Comparison of ENCODE assay signal across 8 mouse cellular contexts in the genomic region with DNA sequence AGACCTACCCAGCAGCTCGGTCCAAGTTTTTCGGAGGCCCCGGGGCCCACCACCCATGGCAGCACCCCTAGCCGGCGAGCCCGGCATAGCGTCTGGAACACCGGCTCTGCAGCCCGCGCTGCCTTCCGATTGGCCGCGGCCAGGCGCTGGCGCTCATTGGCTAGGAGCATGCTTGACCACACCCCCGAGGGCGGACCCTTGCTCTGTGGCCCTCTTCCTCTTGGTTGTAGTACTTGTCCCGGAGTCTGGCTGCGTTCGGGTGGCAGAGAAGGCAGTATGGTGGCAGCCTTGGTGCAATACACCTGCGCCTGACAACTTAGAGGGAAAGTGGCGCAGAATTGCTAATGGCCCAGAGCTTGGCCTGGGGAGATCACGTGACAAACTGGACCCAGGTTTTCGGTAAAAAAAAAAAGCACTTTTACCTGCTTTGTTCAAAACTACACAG. TPM values are rescaled to one million over a fixed set of nuclear protein-coding genes. Genes with fewer than 3 reads are reported as not detected.
DNase-seq lines count a peak whose midpoint lies in the region; ATAC-seq and TF ChIP-seq lines count a peak whose summit lies in the region.

Gene Fanca (minus strand): TSS at position 110 of the 445 bp plus-strand sequence.

- TF ChIP-seq POLR2A in cortical plate, adult 2 months (IDR thresholded peaks at IDR 0.05; ENCODE audit: extremely low read depth, insufficient read depth, low read length): peak; percentile 63; the same call in 1 of the 2 replicates

- TF ChIP-seq CTCF in cortical plate, adult 2 months (IDR thresholded peaks at IDR 0.05; ENCODE audit: extremely low read depth, insufficient read depth, low read length): no peak

- H3K36me3 ChIP-seq in megakaryocyte, embryonic 14.5 days (replicated peaks; ENCODE audit: low read length): peaks cover 7% of the 10 kb centered on the region

- H3K4me1 ChIP-seq in cortical plate, adult 2 months (ENCODE audit: control insufficient read depth, insufficient read depth, low read length): no peaks in the 10 kb centered on the region
- H3K4me1 ChIP-seq in megakaryocyte, embryonic 14.5 days: peaks cover 24% of the 10 kb centered on the region

- peak; percentile 100 for ATAC-seq in activated CD4-positive, CD25-positive, alpha-beta regulatory T cell, adult 4 months

- DNase-seq in gastrocnemius, adult 8-10 months (ENCODE audit: low spot score in 2 of 2): peak; percentile 79 to 85
- DNase-seq in hindlimb bud, embryonic 11.5 days (ENCODE audit: extremely low spot score, low read depth, low spot score): peak; percentile 63
- peak; percentile 67 to 87 for DNase-seq in left cerebral cortex, adult 8-10 months (ENCODE audit: low spot score in 2 of 2)
- peak; percentile 95 to 96 for DNase-seq in right cerebral cortex, postnatal 10 days (ENCODE audit: low spot score in 2 of 2)
- peak; percentile 87 for DNase-seq in urinary bladder, postnatal 25 days (ENCODE audit: low spot score)

- H3K4me3 ChIP-seq in cortical plate, adult 2 months (ENCODE audit: insufficient read depth, low read length): peak within 1 kb of the TSS; percentile 24
- H3K4me3 ChIP-seq in megakaryocyte, embryonic 14.5 days (replicated peaks): peak within 1 kb of the TSS; percentile 94

- peaks cover 14% of the 10 kb centered on the region for H3K27me3 ChIP-seq in megakaryocyte, embryonic 14.5 days (replicated peaks)

- H3K9me3 ChIP-seq in megakaryocyte, embryonic 14.5 days: no peaks in the 10 kb centered on the region

- H3K27ac ChIP-seq in cortical plate, adult 2 months (ENCODE audit: insufficient read depth, low read length): no peak within 1 kb of the TSS

RNA-seq across cellular contexts. Expression of gene Fanca, which starts in this region (rescaled TPM):
- 1 to 10 TPM; 4.2 to 5.3 TPM for polyA plus RNA-seq in activated CD4-positive, CD25-positive, alpha-beta regulatory T cell, adult 4 months (2017; shearing (Covaris generic))
- 3.9 and 4.8 TPM in 2 replicates for polyA plus RNA-seq in cortical plate, adult 2 months (2012; rRNA removed)
- not detected for total RNA-seq in gastrocnemius, adult 8-10 months (2022)
- total RNA-seq in left cerebral cortex, adult 8-10 months (2022): 1 to 10 TPM; 1.3 to 2.8 (median 2.2) TPM
- polyA plus RNA-seq in megakaryocyte, embryonic 14.5 days (2012; ENCODE audit: insufficient read depth, low replicate concordance): 16.5 and 24.3 TPM in 2 replicates

Comparison
In these comparisons a context has a peak if more than half of its experiments do, and no peak if none do; other contexts are left out.
1. Peak in DNase-seq in gastrocnemius, adult 8-10 months; RNA of the gene not detected or under 1 TPM.